Mouse (Mus musculus): ENCODE data around the gene Cobl.
A peak's percentile ranks its signal among the peaks of the same experiment; 100 is the strongest.

Cobl gene

DNA sequence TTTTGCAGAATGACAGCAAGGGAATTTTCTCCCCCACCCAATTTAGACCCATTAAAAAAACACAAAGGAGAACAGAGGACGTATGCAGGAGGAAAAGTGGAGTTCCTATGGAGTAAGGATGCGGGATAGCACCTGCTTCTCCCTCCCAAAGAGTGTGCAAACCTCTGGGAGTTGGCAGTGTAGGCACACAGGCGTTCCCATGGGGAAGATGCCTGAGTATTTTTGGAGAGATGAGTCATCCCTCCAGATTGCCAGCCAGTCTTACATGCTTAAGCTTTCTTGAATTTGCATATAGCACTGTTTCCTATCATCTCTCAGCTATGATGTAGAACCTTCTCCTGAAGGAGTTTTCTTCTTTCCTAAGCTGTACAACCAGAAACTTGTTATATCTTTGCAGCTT is 70.6 kb downstream of the Cobl start:
- no peak for DNase-seq (ENCODE audit: low read depth, low spot score)

DNA sequence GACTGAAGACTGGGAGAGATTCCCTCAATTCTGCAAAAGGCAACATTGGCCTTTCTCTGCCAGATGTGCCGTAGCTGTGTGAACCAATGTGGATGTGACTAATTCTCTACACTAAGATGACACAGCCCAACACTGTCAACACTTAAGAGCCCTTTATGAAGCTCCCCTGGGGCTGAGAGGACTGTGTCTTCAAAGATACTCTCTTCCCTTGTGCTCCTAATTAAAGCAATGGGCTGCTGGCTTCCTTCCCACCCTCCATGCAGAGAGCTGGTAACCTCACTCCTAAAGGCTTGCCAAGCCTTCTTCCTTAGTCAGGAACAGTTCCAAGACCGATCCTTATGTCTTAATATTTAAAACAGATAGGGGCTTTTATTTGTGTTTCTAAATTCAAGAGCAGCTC is 79.9 kb downstream of the Cobl start:
- DNase-seq (ENCODE audit: low read depth, low spot score) = no peak

DNA sequence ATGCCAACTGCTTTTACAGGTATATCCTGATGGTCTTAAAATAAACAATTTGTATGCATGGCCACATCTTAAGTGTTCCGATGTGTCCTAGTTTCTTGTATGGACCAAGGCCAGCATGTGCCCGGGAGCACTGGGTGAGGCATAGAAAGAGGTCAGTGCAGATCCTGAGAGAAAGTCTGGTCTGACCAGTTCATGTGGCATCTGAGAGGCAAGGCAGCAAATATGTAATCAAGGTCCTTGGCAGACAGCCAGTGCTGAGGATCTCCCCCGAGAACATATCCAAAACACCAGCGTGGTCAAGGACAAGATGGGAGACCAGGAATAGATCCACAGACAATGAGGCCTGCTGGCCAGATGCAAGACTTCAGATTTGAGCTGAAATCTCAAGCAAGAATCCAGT is 81.8 kb downstream of the Cobl start:
- no peak for DNase-seq (ENCODE audit: low read depth, low spot score)

DNA sequence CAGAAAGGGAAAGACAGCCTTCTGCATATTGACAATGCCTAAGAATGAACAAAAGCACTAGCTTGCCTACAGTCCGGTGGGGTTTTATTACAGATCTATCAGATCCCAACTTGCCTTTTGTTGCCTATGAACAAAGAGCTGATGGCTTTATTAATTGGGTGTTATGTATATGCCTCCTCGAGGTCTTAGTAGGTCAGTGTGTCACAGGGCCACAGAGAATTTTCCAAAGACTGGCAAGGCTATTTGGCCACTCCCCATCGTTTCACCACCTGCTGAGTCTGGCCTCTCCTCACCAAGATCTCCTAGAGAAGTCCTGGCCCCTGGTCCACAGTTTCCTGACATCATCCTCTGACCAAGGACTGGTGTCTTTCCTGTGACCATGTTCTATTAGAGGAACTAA is 83.7 kb downstream of the Cobl start:
- DNase-seq (ENCODE audit: low read depth, low spot score) = no peak

DNA sequence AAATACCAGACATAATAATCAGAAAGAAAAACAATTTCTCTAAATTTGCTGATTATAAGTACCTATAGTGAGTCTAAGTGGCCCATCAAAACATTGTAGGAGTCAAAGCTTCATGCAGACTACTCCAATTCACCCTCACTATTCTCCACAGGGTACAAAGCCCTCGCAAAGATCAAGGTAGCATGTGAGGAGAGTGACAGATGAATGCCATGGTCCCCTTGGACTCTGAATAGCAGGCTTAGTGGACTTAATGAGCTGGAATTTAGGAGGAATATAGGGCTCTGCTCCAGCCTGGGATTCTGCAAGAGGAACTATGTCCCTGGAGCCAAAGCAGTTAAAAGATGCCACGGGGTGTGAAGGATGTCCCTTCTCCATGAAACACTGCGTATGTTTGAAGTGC is 88.1 kb downstream of the Cobl start:
- no peak for DNase-seq (ENCODE audit: low read depth, low spot score)

DNA sequence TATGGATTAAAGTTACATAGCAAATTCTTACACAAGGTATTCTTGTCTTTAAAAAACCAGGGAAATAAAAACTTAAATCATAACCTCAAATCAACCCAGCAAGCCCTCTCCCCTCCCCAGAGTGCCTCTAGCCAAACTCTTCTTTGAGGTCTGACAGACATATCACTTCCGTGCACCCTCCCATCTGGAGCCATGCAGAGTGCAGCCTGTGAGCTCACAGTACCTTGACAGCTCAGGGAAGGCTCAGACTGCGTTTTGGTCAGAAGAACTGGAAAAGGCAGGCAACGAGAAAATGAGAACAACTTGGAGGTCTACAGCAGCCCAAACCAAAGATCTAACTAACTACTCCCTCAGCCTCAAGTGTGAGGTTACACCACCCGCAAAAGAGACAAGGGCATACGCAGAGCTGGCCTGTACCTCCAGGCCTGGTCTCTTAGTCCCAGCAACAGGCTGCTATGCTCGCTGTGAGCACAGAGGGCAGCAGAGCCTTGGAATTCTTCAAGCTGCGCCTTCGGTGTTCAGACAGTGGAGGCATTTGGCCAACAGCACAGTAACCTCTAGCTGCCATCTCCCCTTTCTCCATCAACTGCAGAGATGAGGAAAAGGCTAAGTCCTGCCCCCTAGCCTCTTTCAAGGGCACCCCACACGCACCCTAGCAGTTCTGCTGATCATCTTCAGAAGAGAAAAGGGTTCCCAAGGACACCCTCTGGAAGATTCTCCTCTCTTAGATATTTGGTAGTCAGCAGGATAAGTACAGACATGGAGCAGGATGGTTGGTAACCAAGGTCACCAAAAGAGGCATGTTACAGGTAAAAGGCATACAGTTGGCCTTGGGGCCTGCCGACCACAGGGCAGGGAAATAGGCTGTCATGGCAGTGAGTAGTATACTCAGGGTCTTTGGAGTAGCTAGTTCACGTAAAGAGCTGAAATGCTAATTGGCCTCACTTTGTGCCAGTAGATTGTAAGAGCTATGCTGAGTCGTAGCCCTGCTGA is 91.4 kb downstream of the Cobl start:
- peak; percentile 61 for DNase-seq (ENCODE audit: low read depth, low spot score)

DNA sequence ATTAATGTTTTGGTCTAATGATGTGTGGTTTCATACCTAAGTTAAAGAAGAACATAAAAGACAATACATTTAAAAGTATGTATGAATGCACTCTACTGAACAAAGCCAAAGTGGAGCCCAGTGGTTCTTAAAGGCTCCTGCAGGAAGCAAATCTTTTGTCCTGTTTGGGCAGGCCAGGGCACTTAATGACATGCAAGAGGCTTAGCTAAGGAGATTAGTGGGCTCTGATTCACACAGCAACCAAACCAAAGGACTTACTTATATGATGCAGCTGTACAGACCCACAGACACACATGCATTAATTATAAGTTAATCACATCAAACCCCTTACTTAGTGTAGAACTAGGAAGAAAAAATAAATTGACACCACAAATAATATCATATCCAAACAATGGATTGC is 93.8 kb downstream of the Cobl start:
- no peak for DNase-seq (ENCODE audit: low read depth, low spot score)

DNA sequence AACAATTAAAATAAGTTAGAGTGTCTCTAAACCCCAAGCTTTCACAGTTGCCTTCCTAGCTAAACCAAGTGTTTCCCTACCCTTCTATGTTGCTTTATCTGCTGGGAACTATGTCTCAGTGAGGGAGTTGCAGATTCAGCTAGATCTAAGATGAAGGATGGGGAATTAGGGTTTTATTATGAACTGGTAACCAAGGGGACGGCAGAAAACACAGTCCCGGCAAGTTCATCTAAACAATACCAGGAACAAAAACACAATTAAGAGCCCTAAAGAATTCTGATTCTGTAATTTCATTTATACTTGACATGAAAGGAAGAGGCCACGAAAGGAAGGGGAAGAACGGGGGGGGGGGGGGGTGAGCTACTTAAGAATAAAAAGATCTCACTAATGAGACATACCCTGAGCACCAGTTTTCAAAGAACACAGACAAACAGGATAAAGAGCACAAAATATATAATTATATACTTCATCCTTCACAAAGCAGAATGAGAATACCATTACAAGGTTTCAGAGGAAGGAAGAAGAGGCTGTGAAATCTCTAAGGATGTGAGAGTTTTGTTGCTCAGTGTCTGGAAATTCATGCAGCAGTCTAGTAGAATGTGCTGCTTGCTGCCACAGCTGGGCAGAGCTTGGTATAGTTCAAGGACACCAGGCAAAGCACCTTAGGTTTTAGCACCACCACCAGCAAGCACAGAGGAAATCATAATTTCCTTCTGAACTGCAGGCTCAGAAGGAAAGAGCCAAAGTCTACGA is 97.2 kb downstream of the Cobl start:
- DNase-seq (ENCODE audit: low read depth, low spot score) = no peak

DNA sequence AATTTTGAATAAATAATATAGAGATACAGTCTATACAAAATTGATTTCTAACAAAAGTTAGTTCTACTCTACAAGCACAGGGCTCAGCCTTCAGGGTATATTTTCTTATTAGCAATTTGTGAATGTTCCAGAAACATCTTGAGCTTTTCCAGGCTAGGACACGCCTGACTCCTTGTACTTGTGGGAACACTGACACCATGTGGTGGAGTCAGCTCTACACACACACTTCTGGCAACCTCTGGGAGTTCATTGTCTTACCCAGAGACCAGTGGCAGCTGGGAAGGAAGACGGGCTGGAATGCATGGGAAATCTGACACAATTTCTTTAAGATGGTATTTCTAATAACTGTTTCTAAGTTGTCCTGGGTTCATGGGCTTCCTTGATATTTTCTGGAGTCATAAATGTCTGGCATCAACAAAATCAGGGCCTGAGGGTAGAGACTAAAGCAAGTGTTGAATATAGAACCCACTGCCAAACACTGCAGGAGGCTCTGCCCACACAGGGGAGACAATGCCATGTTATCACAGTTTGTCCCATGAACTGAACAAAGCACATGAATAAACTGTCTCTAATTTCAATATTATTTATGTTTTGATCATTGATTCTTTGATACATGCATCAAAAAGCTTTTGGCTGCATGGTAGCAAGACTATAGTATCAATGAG is 105.3 kb downstream of the Cobl start:
- peak; percentile 32 for DNase-seq (ENCODE audit: low read depth, low spot score)

DNA sequence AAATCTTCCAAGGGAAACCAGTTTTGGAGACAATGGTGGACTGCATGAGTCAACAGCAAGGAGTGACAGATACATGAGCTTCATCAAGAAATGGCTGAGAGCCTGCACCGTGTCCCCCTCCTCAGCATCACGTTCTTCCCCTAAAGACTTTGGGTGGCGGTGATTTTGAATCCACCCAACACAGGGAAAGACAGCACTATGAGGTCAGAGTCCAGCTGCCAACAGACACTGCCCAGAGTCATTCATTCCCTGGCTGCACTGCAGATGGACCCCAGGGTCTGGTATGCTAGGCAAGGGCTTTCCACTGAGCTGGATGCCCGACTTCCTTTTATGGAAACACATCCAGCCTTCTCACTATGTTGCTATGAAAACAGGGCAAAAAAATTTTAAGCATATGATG is 106.2 kb downstream of the Cobl start:
- no peak for DNase-seq (ENCODE audit: low read depth, low spot score)

DNA sequence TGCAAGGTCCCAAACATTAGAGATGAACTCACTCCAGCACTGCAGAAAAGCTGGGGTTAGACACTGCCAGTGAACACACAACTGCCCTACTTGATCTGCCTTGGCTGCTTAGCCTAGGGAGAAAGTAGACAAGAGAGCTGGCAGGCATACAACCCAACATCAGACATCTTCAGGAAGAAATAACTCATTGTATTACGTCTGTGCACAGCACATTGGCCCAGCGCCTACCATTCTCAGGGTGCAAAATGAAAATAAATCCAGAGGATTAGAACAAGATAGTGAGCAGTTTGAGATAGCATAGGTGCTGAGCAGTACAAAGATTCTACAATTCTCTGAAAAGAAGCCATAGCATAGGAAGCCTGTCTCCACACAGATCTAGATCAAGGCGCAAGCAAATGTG is 109.1 kb downstream of the Cobl start:
- DNase-seq (ENCODE audit: low read depth, low spot score) = no peak

DNA sequence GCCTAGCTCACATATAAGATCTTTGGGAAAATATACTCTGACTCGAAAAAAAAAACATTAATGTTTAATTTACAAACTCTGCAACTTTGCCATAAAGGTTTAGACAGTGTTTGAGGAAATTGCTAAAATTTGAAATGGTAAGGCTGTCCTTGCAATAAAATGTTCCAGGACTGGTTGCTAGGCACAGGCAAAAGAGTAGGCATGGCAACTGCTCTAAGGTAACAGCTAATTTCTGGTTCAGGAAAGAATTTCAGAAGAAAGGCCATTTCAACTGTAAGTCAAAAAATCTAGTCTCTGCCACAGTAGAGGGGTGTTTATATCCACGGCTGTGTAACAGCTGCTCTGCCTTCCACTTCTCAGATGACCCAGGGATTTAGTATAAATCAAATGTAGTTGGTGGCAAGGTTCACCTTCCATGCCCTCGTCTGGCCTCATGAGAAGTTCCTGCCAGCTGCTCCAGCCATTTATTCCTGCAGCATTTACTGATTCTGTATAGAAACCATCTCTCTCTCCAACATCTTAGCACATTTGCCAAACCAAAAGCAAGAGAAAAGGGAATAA is 113.7 kb downstream of the Cobl start:
- DNase-seq (ENCODE audit: low read depth, low spot score) = no peak

DNA sequence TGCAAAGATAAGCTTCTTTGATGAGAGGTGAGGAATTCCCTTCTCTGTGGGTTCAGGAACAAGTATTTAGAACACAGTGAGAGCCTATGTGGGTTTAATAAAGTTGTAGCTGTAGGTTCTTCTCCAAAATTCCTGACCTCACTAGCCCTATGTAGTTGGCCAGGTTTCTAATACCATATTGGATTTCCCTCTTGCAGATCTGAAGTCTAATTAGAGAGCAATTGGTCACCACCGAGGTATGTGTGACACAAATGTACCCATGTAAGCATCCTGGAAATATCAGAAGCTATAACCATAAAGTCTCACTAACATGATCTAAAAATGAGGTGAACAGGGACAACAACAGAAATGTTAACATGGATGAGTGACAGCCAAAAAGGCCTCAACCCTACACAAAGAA is 114.7 kb downstream of the Cobl start:
- DNase-seq (ENCODE audit: low read depth, low spot score) = no peak

DNA sequence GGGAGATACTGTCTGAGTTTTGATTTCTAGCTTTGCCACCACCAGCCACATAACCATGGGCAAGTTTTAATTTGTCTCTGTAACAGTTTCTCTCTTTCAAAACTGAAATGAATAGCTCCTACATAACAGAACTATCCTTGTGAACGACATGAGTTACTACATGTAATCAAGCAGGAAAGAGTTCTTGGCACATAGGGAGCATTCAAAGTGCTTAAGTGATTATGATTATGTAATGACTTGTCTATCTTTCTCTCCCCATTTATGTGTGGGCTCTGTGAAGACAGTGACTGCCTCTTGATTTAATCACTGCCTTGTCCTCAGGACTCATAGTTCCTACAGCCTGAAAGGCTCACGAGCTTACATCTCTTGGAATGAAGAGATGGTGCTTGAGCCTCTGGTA is 118.3 kb downstream of the Cobl start:
- DNase-seq (ENCODE audit: low read depth, low spot score) = no peak

DNA sequence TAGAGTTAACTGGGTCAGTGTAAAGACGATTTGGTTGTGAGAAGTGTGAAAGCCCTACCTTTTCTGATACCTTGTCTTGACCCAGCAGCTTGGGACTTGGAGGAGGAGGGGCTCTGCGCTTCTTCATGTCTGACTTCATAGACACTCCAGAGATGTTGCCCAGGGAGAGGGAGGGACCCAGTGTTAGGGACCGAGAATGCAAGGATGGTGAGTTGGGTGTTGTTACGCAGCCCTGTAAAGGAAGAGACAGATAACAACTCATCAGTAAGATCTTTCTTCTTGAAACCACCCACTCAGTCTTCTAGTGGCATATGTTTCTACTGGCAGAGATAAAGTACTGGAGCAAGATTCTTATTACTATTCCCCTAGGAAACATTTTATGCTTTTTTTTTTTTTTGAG is 121.1 kb downstream of the Cobl start:
- no peak for DNase-seq (ENCODE audit: low read depth, low spot score)

DNA sequence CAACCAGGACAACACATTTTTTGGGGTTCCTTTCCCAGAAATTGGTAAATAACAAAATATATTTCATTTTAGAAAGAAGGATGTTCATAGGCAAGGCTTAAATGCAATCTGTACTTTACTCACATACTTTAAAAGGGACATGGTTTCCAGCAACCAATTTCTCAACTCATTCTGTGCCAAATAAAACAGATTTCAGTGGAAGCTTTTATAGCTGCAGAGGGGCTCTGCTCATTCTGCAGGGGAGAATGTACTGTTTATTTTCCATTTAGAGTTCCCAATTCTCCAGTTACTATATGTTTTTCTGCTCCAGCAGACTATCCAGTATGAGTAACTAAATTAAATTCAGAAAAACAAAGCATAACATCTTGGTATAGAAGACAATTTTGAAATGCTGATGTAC is 124.1 kb downstream of the Cobl start:
- no peak for DNase-seq (ENCODE audit: low read depth, low spot score)

DNA sequence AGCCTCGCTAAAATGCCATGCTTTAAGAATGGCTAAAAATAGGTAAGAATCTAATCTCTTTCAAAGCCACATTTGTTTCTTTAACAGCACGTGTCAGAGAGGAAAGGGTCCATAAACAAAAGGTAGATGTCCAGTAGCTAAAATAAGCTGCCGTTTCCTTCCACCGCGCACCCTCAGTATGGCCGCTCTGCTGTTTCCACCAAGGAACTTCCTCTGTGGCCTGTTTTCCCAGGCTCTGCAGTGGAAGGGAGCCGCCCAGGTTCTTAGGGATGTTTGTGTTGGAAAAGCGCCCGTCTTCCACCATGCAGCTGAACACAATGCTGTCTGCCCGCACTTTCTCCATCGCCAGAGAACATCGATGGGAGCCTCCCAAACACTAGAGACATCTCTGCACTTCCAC is 128.6 kb downstream of the Cobl start:
- DNase-seq (ENCODE audit: low read depth, low spot score) = no peak

DNA sequence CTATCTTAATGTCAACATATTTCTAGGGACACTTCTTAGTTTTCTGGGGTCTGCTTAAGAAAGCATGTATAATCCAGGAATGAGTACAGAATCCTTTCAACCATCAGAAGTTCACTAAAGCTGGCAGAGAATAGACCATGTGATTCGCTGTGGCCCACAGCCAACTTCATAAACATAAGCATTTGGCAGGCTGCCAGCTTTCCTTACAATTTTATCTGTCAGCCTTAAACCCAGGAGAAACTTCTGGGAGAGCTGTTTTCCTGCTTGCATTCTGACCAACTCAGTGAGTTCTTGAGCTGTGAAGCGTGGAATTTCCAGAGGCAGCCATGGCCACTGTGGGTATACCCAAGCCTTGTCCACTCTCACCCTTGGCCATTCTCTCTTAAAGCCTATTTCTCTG is 132.8 kb downstream of the Cobl start:
- no peak for DNase-seq (ENCODE audit: low read depth, low spot score)

DNA sequence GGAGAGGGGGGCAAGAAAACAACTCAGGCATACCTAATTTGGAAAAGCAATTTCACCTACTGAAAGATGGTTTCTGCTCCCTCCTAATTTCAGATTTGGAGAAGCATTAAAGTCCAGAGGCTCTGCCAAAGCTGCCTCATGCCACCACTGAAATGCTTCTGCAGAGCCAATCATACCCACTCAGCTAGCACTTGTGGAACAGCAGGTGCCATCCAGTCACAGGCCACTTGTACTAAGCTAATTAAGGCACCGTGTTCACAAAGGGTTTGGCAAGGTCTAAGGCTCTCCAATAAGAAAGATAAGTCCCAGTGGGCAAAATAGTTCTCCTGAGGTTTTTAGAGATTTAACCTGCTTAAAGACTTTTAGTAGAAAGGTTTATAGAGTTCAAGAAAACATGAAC is 143.3 kb downstream of the Cobl start:
- DNase-seq (ENCODE audit: low read depth, low spot score) = no peak

DNA sequence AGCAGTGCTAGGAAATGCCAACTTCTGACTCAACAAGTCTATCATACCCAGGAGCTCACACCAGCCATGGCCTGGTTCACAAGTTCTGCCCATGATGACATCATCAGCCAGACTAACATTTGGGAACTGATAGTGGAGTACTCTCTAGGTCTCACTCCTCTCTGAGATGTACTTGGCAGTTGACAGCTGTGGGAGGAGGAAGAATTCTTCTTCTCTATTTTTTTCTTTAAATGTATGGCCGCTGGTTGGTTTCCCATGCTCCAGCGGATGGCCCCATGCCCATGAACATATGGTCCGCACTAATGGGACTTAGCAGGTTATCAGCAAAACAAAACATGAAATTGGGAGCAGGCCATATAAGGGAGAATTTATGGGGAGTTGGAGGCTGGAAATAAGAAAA is 145.4 kb downstream of the Cobl start:
- no peak for DNase-seq (ENCODE audit: low read depth, low spot score)

DNA sequence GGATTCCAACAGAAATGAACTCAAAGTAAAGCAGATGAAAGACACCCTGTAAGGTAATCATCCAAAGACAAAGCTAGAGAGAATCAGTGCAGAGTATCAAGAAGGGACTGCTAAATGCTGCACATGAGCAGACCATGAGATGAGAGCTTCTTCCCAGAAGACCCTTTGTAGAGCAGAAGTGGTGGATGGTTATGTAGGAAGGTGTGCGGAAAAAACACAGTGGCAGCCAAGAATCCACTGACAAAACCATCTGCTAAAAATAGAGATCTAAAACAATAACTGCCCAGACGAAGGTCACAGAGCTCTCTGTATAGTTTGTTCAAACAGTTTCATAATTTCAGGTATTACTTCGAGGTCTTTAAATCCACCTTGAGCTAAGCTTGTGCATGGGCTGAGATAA is 149.1 kb downstream of the Cobl start:
- DNase-seq (ENCODE audit: low read depth, low spot score) = no peak
